Mouse (Mus musculus): ENCODE results near the gene H2-M10.1.
"Not testable (repeated sequence)": the region's sequence is repeated elsewhere in the genome, so short reads cannot be mapped to it uniquely, and the experiment has no call there.

The H2-M10.1 gene

DNA sequence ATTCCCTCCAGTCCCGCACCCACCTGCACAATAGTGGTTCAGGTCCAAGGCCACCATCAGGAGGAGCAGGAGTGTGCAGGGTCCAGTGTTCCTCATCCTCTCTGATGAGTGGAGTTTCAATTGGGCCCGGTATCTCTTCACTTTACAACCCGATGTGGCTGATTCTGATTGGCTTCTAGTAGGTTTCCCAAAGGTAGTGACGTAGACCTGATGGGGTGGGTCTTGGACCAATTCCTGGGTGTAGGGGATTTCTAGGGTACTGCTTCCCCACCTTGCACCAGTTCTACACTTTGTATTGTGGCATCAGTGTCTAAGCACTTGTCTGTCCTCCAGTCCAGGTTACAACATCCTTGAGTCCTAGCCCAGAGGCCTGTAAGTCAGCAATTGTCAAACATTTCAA is at the start of gene H2-M10.1:
TSS of gene H2-M10.1 (minus strand) at position 101 of the 400 bp plus-strand sequence.
- no peak for DNase-seq (ENCODE audit: low read depth, low spot score)

- DNase-seq (ENCODE audit: low read depth, low spot score) = not testable (repeated sequence)
These were observed 42.4 kb upstream of the H2-M10.1 start, which contains the start of gene H2-M10.3 for GRCm38 (mm10) chr17:36368317-36368716. TSS of gene H2-M10.3 (minus strand) at chr17:36368417.

DNA sequence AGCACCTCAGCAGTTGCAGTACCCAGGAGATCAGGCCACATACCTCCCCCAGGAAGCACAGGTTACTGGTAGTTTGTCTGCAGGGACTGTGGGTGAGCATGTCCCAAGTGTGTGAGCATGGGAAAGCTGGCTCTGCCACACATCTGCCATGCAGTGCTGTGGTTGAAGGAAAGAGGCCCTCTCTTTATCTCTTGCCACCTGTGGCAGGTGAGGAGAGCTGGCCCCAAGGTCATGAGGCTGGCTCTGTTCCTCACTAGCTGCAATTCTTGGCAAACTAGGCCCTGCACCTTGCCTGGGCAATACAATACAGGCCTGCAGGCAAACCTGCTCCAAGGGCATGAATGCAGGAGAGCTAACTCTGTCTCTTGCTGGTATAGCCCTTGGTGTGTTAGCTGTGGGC is 36.4 kb upstream of the H2-M10.1 start:
- DNase-seq (ENCODE audit: low read depth, low spot score) = not testable (repeated sequence)

- DNase-seq (ENCODE audit: low read depth, low spot score) = peak; percentile 71
These were observed 31.6 kb upstream of the H2-M10.1 start for GRCm38 (mm10) chr17:36357512-36357911.

DNA sequence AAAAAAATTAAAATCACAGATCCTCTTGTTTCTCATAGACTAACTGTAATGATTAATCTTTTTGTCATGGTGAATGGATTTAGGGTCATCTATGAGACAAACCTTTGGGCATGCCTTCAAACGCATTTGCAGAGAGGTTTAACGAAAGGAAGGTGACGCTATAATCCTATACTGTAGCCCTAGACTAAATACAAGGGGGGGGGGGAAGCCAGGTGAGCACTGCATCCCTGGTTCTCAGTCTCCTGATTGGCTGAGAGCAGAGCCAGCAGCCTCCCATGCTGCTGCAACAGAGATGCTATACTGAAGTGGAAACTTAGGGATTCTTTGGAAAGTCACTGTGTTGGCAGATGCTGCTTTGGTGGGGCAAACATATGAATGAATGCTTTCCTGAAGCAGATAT is 29.8 kb upstream of the H2-M10.1 start:
- DNase-seq (ENCODE audit: low read depth, low spot score) = no peak

DNA sequence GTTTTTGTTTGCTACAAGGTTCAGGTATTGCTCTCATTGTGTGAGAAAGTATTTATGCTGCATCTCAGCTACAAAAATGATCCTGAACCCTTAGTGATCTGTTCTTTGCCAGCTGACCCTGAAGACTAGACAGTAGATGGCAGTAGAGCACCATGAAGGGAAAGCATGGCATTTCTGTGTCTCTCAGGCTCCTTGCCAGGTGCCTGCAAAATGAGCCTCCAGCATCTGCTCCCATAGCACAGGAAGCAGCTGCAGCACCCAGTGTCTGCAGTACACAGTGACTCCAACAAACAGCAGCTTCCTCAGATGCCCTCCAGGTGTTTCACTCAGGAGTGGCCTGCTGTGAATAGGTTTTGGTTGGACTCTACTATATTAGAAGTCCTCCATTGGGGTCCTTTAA is 29.4 kb upstream of the H2-M10.1 start:
- peak; percentile 85 for DNase-seq (ENCODE audit: low read depth, low spot score)

DNA sequence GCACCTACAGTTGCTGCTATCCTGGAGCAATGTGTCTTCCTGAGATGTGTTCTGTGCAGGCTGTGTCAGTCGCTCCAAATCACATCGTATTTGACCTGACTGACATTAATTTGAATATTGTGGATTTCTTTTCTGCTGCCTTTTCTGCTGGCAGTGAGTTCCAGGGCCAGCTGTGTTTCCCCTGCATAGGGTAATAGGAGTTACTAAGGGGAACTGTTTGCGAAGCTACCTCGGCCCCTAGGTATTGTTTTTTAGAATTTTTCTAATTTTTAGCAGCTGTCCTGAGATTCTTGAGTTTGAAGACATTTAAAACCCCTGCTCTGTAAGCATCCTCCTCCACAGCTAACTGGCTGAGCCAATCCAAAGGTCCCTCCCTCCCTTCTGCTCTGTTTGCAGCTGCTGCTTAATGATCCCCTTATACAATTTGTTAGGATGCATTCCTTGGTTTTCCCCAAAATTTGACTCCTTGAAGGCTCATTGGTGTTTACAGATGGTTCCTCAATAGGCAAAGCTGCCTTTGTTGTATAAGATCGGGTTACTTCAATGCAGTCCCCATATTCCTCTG is 10.2 kb downstream of the H2-M10.1 start:
- no peak for DNase-seq (ENCODE audit: low read depth, low spot score)

DNA sequence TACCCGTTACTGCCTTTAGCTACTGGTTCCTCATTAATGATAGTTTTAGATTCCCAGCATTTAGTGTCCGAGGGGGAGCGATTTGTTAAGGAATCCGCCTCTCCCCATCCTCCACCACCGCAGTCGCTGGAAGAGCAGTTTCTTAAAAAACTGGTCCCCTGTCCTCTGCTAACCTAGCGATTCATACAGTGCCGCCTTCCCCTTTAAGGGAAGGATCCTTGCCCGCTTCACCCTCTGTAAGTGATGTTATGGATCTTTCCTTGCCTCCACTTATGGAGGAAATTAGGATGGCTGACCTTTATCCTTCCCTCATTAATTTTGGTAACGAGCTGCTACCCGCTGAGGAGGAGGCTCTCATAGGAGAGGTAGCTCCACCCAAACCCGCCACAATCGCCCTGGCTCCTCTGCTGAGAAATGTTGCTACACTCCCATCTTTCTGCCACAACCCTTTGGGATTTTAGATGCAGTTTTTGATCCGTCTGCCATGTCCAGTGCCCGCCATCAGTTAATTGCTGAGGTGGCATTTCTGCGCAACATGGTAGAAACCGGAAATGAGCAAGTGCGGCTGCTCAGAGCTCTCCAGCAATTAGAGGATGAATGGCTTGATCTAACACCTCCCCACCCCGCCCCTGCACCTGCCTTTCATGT is 10.8 kb downstream of the H2-M10.1 start:
- DNase-seq (ENCODE audit: low read depth, low spot score) = no peak

- no peak for DNase-seq (ENCODE audit: low read depth, low spot score)
These were observed 11.4 kb downstream of the H2-M10.1 start for GRCm38 (mm10) chr17:36314511-36314910.

DNA sequence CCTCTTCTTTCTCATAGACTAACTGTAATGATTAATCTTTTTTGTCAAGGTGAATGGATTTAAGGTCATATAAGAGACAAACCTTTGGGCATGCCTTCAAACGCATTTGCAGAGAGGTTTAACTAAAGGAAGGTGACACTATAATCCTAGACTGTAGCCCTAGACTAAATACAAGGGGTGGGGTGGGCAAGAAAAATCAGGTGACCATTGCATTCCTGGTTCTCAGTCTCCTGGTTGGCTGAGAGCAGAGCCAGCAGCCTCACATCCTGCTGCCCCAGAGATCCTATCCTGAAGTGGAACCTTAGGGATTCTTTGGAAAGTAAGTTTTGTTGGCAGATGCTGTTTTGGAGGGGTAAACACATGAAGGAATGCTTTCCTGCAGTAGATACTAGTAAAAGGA is 16.7 kb downstream of the H2-M10.1 start:
- no peak for DNase-seq (ENCODE audit: low read depth, low spot score)

- peak; percentile 81 for DNase-seq (ENCODE audit: low read depth, low spot score)
These were observed 17.1 kb downstream of the H2-M10.1 start for GRCm38 (mm10) chr17:36308855-36309254.

DNA sequence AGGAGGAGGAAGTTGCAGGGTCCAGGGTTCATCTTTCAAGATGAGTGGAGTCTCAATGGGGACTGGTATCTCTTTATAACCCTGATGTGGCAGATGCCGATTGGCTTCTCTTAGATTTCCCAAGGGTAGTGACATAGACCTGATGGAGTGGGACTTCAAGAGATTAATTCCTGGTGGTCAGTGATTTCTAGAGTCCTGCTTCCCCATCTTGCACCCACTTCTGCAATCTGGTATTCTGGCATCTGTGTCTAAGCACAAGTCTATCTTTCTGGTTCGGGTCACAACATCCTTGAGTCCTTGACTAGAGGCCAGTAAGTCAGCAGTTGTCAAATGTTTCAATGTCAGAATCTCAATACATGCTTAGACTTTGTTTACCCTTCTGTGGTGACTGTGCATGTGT is 39.6 kb downstream of the H2-M10.1 start, which contains the start of gene H2-M10.2:
TSS of gene H2-M10.2 (minus strand) at position 101 of the 400 bp plus-strand sequence.
- no peak for DNase-seq (ENCODE audit: low read depth, low spot score)

DNA sequence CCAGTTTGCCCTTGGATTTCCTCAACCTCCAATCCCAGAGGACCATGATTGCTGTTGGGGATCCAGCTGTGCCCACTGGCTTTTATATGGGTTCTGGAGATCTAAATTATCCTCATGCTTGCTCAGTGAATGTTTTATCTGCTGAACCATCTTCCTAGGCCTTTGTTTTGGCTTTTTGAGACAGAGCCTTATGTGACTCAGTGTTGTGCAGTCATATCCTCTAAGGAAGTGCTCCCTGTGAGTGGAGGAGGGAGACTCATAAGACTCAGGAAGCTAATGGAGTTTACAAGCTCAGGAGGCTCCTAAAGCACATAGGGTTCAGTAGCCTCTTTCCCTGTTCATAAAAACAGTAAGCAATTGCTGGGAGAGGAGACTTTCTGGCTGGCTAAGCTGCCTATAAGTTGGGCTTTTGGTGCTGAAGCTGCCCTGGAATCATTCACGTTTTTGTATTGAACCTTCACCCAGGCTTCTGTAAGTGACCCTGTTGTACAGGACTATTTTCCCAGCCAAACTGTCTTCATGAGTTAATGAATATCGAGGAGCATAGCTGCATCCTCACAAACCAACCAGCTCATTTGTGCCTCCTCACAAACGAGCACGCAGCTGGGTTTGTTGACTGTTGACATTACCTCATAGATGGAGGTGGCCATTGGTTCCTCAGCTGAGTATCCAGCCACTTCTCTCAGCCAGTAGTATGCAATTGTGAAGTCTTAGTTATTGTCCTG is 44.3 kb downstream of the H2-M10.1 start:
- no peak for DNase-seq (ENCODE audit: low read depth, low spot score)

GRCm38 (mm10) chr17:36274776-36275175 is 51.2 kb downstream of the H2-M10.1 start:
- peak; percentile 20 for DNase-seq (ENCODE audit: low read depth, low spot score)

DNA sequence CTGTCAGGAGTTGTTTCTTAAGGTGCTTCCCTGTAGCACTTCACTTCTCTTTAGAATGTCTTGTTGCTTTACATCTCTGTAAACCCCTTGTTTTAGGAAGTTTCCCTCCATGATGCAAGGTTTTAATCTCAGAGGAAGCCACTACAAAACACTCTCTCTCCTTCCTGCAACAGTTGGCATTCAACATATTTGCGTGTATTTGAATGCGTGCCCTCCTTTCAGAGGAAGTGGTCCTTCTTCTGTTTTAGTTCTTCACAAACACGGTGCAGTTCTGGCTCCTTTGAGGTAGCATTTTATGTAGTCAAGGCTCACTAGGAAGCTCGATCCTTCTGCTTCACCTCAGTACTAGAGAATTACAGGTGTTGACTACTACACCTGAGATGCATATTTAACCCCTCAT is 52.2 kb downstream of the H2-M10.1 start:
- DNase-seq (ENCODE audit: low read depth, low spot score) = no peak
